Mouse (Mus musculus): ENCODE measurements around the gene Slc25a11.

Slc25a11 gene

GRCm38 (mm10) chr11:70667271-70668150 is 20.2 kb upstream of the Slc25a11 start:
- DNase-seq (ENCODE audit: low spot score) = no peak

DNA sequence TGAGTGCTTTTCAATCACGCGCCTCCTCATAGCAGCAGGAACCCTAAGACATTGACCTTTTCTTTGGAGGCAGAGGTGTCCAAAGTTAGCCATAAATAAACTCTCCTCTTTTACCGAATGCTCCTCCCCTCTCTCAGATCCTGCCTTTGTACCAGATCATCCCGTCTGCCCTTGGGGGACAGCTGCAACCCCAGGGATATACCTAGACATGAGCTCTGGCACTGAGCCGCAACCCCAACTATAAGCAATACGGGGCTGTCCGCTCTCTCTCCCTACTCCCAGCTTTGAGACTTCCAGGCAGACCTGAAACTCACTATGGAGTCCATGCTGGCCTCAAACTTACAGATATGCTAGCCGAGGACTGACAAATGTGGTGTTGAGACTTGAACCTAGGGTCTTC is 19.4 kb upstream of the Slc25a11 start:
- no peak for DNase-seq (ENCODE audit: low spot score)

GRCm38 (mm10) chr11:70664741-70665140 is 17.5 kb upstream of the Slc25a11 start:
- DNase-seq (ENCODE audit: low spot score) = no peak

GRCm38 (mm10) chr11:70663957-70664356 is 16.7 kb upstream of the Slc25a11 start:
- DNase-seq (ENCODE audit: low spot score) = no peak

- DNase-seq (ENCODE audit: low spot score) = no peak
Measured at GRCm38 (mm10) chr11:70663101-70663500, 15.8 kb upstream of the Slc25a11 start.

DNA sequence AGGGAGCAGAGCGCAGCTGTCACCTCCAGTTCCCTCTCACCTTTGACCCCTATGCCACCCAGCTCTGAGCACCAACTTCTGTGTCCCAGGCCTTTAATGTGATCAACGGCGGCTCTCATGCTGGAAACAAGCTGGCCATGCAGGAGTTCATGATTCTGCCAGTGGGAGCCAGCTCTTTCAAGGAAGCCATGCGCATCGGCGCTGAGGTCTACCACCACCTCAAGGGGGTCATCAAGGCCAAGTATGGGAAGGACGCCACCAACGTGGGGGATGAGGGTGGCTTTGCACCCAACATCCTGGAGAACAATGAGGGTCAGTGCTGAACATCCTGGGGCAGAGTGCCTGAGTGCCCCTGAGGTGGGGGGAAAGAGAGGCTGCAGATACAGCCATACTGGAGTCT is 13.3 kb upstream of the Slc25a11 start:
- no peak for DNase-seq (ENCODE audit: low spot score)

GRCm38 (mm10) chr11:70658942-70659341 is 11.7 kb upstream of the Slc25a11 start:
- DNase-seq (ENCODE audit: low spot score) = no peak

GRCm38 (mm10) chr11:70658521-70658920 is 11.2 kb upstream of the Slc25a11 start:
- DNase-seq (ENCODE audit: low spot score) = no peak

- DNase-seq (ENCODE audit: low spot score) = no peak
Measured at GRCm38 (mm10) chr11:70657991-70658390, 10.7 kb upstream of the Slc25a11 start.

DNA sequence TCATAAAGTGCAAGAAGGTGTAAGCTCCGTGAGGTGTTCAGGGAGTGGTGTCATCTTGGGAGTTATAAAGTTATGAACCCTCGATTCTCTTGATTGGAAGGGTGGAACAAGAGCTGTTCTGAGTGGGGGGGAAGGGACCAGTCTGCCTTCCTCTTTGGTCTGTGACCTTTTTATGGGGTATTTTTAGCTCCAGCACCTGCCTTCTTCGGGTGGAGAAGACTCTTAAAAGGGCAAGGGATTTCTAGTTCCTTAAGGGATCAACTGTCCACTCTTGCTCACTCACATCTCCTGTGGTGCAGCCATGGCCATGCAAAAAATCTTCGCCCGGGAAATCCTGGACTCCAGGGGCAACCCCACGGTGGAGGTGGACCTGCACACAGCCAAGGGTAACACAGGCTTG is 10.3 kb upstream of the Slc25a11 start:
- DNase-seq (ENCODE audit: low spot score) = no peak

DNA sequence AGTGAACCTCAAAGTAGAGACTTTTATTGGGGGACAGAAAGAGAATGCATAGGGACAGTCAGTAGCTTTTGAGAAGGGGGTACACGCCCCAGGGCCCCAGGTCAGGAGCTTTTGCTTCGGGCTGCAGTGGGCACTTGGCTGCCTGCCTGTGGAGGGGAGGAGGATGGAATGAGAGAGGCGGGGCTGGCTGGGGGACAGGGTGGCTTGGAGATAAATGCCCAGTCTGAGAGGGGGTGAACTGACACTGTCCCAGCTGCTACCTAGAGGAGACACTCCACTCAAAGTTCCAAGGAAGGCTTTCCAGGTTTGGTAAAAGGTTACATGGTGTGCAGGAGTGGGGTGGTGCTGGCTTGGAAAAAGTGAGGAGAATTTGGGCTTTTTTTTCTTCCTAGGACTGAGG is 9.7 kb upstream of the Slc25a11 start, which contains the start of gene Eno3:
Gene Eno3 (plus strand): TSS at position 239 of the 400 bp plus-strand sequence.
- DNase-seq (ENCODE audit: low spot score) = no peak

DNA sequence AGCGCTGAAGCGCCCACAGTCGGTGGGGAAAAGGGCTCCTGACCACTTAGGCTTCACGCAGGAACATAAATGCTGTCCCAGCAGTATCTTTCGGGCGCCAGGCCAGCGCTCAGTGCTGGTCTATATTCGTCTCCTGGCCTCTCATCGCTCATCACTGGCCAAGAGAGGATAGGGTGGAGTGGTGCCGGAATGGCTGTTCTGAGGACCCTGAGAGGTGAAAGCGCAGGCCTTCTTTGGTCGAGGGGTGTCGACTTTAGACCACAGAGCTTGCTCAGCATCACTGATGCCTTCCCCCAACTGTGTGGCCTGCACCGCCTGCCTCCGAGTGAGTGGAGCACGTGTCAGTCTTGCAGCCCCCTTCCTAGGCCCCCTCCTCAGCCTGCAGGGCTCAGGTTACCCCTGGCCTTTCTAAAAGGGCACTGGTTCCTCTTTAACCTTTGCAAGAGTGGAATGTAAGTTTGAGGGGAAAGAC is 9.2 kb upstream of the Slc25a11 start:
- DNase-seq (ENCODE audit: low spot score) = no peak

- DNase-seq (ENCODE audit: low spot score) = no peak
Measured at GRCm38 (mm10) chr11:70655571-70656455, 8.5 kb upstream of the Slc25a11 start.

GRCm38 (mm10) chr11:70654923-70655570 is 7.8 kb upstream of the Slc25a11 start:
- peak; percentile 53 for DNase-seq (ENCODE audit: low spot score)

DNA sequence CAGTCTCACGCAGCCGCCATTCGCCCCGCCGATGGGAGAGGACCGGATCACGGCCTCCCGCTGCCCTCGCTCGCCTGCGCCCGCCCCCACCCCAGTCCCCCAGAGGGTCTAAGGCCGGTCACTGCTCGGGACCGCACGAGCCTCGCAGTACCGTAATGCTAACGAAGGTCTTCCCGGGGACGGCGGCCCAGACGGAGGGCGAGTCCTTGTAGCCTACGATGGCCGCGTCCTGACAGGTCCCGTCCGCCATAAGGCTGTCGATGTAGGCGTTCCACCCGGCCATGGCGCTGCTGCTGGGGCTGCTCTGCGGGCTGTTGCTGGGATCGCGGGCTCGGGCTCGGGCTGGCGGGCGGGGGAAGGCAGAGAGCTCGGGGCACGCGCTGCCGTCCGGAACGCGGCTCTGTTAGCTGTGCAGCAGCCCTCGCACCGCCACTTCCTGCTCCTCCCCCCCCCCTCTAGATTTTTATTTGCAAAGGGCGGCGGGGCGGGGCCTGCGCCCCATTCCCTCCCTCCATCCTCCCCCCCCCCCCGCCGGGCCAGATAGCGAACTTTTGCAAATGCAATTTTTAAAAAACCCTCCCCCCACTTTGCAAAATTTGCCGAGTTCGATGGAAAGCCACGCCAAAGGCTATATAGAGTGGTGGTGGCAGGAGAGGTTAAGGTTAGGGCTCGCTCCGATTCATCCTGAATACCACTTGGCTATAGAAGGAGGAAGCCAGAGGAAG is 7.1 kb upstream of the Slc25a11 start, which contains the start of gene Pfn1:
Gene Pfn1 (minus strand): TSS at position 447 of the 725 bp plus-strand sequence.
- peak; percentile 47 for DNase-seq (ENCODE audit: low spot score)

DNA sequence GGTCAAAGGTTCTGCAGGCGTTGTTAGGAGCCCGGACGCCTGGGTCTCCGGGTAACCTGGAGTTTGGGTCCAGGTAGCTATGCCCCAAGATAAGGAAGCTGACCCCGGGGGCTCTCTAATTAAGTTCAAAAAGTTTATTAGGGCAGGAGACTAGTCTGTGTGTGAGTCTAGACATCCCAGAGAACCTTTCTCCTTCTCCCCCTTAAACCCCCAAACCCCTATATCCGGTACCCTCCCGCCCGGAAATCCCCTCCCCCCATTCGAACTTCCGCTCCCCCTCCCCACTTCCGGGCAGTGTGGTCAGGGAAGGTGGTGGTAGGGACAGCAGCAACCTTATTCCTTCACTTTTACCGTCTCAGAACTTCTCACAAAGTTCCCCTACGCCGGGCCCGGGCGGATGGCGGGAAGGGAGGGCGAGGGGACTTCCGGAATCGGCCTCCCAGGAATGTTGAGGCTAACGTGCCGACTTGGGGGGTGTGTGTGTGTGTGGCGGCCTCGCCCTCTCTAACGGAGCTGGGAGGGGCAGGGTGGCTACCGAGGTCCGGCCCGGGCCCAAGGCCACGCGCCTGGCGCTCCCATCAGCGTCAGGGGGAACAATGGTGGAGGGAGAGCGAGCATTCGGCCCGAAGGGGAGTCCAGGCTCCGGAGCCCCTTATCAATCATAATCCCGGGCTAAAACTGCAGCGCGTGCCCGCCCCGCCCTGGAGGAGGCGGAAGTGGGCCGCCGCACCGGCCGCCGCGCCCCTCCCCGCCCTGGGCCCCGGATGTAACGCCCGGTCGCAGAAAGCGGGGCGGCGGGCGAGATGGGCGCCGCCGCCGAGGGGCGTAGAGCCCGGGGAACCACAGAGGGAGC is 6.3 kb upstream of the Slc25a11 start:
- no peak for DNase-seq (ENCODE audit: low spot score)

DNA sequence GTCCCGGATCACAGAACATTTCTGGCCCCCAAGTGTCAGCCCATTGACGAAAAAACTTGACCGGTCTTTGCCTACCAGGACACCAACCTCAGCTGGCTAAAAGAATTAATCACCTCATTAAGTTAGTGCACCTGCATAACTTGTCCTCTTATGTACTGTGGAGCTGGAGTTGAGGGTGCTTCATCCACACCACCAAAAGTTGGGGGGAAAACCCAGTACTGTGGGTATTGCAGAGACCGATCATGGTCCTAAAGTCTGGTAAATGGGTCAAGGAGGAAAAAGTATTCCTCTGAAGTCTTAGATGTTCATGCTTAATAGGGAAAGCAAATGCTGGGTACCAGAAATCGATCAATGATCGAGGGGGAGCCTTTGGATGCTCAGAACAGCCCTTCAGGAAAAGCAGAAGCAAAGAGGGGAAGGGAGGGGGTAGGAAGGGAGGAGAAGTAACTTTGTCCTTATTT is 5.6 kb upstream of the Slc25a11 start:
- DNase-seq (ENCODE audit: low spot score) = no peak

DNA sequence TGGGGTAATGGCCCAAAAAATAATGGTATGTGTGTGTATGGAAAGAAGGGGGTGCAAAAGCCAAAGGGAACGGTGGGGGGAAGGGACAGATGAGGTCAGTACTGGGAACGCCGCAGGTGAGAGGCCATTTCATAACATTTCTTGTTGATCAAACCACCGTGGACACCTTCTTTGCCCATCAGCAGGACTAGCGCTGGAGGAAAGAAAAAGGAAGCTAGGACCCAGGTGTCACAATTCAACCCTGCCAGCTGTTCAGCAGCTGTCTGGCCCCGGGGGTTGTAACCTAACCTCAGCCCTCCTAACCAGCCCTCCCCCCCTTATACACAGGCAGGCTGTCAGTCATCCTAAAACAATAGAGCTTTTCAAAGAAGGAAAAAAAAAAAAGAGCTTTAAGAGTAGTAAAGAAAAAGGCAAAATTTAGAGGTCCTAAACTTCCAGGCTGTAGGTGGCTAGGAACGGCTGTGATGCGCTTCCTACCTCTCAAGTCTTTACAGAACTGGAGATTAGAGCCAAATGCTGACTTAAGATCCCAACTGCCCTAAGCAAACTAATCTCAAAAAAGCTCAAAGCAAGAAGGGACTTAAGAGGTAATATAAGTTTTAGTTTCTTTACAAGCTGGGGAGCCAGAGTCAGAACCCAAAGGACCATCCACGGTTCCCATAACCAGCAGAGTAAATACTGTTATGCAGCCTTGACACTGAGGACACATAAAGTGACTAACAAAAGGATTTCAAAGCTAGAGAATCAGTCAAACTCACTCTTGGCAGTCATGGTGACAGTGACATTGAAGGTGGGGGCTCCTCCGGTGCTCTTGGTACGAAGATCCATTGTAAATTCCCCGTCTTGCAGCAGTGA is 5.0 kb upstream of the Slc25a11 start:
- DNase-seq (ENCODE audit: low spot score) = no peak

- no peak for DNase-seq (ENCODE audit: low spot score)
Measured at GRCm38 (mm10) chr11:70651391-70651790, 4.1 kb upstream of the Slc25a11 start.

Measured in urinary bladder, postnatal 10 days (tissue).